Mouse (Mus musculus) neural tube, embryonic 11.5 days (tissue): ENCODE measurements around the gene Unc13a. TPM values are rescaled to one million over a fixed set of nuclear protein-coding genes. Genes with fewer than 3 reads are reported as not detected.

Source experiments
- ATAC-seq: fragments of 200-750 bp; cut with Nextera tagmentation; 2 replicates; pipeline ENCODE4 v1.8.0; 2017; ENCODE audit warnings: moderate number of reproducible peaks, mild to moderate bottlenecking, moderate TSS enrichment, moderate library complexity; ENCODE audit not compliant: insufficient read depth, low FRiP score, low TSS enrichment
- DNase-seq: peaks from one replicate; pipeline ENCODE4 v3.0.0-alpha.2; 2015; ENCODE audit warnings: low spot score
- H3K27ac ChIP-seq: fragments of 300-500 bp; sonication (generic); 2 replicates; pipeline ENCODE4 v1.5.1; 2014; ENCODE audit warnings: low read depth, mild to moderate bottlenecking, low read length
- H3K27me3 ChIP-seq: fragments of 300-500 bp; sonication (generic); 2 replicates; pipeline ENCODE4 v1.6.1; 2014; ENCODE audit warnings: mild to moderate bottlenecking, low read length, mixed read lengths; ENCODE audit not compliant: control insufficient read depth, insufficient read depth
- H3K36me3 ChIP-seq: fragments of 300-500 bp; sonication (generic); 2 replicates; pipeline ENCODE4 v1.6.1; 2014; ENCODE audit warnings: mild to moderate bottlenecking, low read length, moderate library complexity, mixed read lengths; ENCODE audit not compliant: control insufficient read depth, insufficient read depth
- H3K4me1 ChIP-seq: fragments of 300-500 bp; sonication (generic); 2 replicates; pipeline ENCODE4 v1.6.1; 2014; ENCODE audit warnings: low read length, mixed read lengths; ENCODE audit not compliant: control insufficient read depth, insufficient read depth
- H3K4me2 ChIP-seq: fragments of 300-500 bp; sonication (generic); 2 replicates; pipeline ENCODE4 v1.6.1; 2014; ENCODE audit warnings: low read depth, mild to moderate bottlenecking, moderate library complexity
- H3K4me3 ChIP-seq: fragments of 300-500 bp; sonication (generic); 2 replicates; pipeline ENCODE4 v1.5.1; 2014; ENCODE audit warnings: low read depth, low read length
- H3K9ac ChIP-seq: fragments of 300-500 bp; sonication (generic); 2 replicates; pipeline ENCODE4 v1.6.1; 2014; ENCODE audit warnings: mild to moderate bottlenecking, low read length
- H3K9me3 ChIP-seq: fragments of 300-500 bp; sonication (generic); 2 replicates; pipeline ENCODE4 v1.6.1; 2016; ENCODE audit warnings: low read length; ENCODE audit not compliant: control insufficient read depth
- WGBS: fragments of 180-500 bp; shearing (Covaris S2); extraction: QIAGEN DNeasy Blood & Tissue Kit; methylation state at CpG from one replicate; pipeline ENCODE4 v1.1.7; 2014; 5-methylcytosine and 5-hydroxymethylcytosine counted together
- polyA plus RNA-seq: library from polyadenylated mRNA; unstranded; fragments of >200 nt; fragmentation: Nextera tagmentation; extraction: Ambion mirVana; gene quantifications from 2 replicates; pipeline ENCODE4 v1.2.1, GENCODE M21; 2014

The Unc13a gene
- polyA plus RNA-seq, 1 experiment from 2014 or later: 7.7 TPM

DNA sequence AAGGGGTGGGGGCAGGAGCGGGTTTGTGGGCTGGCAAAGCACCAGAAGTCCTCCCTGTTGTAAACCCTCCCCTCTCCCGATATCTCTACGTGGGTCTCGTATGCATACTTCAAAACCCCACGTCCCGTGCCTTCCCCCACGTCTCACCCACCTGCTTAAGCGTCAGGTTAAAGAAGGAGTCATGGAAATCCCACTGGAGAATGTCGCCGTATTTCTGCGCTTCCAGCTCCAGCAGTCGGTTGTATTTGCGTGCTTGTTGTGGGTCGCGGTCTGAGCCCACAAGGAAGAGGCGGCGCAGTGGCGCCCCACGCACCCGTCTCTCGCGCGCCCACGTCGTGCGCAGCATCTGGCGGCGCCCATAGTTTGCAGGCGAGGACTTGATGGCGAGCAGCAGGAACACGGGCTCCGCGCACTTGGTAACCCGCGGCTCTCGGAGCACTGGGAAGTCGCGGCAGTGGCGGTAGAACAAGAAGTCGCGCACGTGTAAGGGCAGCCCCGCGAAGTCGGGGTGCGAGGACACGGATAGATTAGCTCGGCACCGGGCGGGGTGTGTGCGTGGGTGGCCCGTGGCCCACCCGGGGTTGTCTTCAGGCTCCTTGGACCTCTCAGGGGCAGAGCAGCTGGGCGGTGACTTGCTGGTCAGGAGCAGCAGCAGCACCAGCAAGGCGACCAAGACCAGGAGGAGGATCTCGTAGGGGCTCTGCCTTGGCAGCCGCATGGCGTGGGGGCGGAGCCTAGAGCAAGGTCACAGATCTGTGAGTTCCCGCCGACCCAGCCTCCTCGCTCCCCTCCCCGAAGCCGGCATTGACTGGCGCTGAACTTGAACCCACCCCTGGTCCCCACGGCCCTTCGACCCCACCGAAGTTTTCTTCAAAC lies 21.8 kb upstream of the Unc13a start:
- H3K4me2 ChIP-seq: no peak overlapping the region
- no peaks in the 10 kb centered on the region for H3K4me1 ChIP-seq
- no peak overlapping the region for H3K4me3 ChIP-seq
- no peaks in the 10 kb centered on the region for H3K36me3 ChIP-seq
- ATAC-seq (0 out of 2 replicates have a peak, but pooled peaks have one; percentile 27), DNase-seq (no peak)
- 10% methylated on average over 68 of the region's 68 CpGs for WGBS
- no peak overlapping the region for H3K27ac ChIP-seq
- H3K9me3 ChIP-seq: no peaks in the 10 kb centered on the region
- H3K9ac ChIP-seq: no peak overlapping the region
- H3K27me3 ChIP-seq: peaks cover 74% of the 10 kb centered on the region

GRCm38 (mm10) chr8:71692509-71692908 lies 21.0 kb upstream of the Unc13a start:
- 3% methylated on average over 30 of the region's 30 CpGs for WGBS
- H3K36me3 ChIP-seq: no peaks in the 10 kb centered on the region
- DNase-seq: no peak
- H3K9me3 ChIP-seq: no peaks in the 10 kb centered on the region
- H3K9ac ChIP-seq: no peak overlapping the region
- no peak overlapping the region for H3K4me3 ChIP-seq
- no peak overlapping the region for H3K4me2 ChIP-seq
- no peak overlapping the region for H3K27ac ChIP-seq
- ATAC-seq: no peak
- no peaks in the 10 kb centered on the region for H3K4me1 ChIP-seq
- peaks cover 83% of the 10 kb centered on the region for H3K27me3 ChIP-seq

GRCm38 (mm10) chr8:71689028-71689427 lies 17.5 kb upstream of the Unc13a start, which contains the start of gene Insl3:
Gene Insl3, plus strand, starts transcription at chr8:71689214.
- Histone ChIP-seq H3K27ac (no peak within 1 kb of the TSS), H3K4me1 (peaks cover 3% of the 10 kb centered on the region), H3K4me3 (no peak within 1 kb of the TSS), H3K36me3 (no peaks in the 10 kb centered on the region), H3K9me3 (no peaks in the 10 kb centered on the region), H3K9ac (no peak within 1 kb of the TSS), H3K4me2 (no peak within 1 kb of the TSS), H3K27me3 (peaks cover 100% of the 10 kb centered on the region)
- ATAC-seq (no peak), DNase-seq (no peak)
- WGBS: 2% methylated on average over 33 of the region's 33 CpGs

DNA sequence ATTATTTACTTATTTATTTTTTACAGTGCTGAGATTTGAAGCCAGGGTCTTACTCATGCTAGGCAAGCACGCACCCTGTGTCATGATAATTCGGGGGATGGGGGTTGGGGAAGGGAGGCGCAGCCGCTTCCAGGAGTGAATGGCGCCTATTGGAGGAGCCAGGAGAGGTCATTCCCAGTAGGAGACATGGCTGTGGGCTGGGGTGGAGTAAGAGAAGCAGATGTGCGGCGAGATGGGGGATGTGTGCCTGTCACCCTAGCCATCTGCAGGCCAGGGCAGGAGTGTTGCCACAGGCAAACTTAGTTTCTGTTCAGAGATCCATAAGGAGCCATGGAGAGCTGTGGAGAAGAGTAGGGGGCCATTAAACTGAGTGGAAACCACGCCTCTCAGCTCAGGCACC lies 16.1 kb upstream of the Unc13a start:
- no peak overlapping the region for H3K4me3 ChIP-seq
- peaks cover 3% of the 10 kb centered on the region for H3K4me1 ChIP-seq
- WGBS: under 1% methylated on average over 8 of the region's 8 CpGs

DNA sequence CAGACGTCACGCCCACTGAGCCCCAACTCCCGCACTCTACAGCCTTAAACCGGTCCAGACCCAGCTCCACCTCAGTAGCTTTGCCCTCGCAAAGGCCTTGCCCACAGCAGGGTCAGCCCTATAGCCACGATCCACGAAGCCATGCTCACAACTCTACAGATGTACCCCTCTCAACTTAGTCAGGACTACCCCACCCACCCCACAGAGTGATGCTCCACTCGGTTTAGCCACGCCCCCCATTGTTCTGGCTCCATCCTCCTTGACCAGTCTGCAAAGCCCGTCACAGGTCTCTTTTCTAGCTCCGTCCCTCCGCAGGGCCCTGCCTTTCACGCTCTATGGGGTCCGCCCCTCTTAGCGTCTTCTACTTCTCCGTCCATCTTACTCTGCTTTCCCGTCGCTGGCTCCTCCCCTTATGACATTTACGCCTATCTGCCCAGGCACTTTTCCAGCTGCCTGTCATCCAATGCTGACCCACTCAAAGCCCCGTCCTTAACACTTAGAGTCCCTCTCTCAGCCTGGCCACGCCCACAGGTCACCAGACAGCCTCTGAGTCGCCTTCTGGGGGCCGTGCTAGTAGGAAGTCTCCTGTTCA lies 14.7 kb upstream of the Unc13a start:
- DNase-seq (no peak), ATAC-seq (0 out of 2 replicates have a peak, but pooled peaks have one; percentile 33)
- Histone ChIP-seq H3K9me3 (no peaks in the 10 kb centered on the region), H3K36me3 (no peaks in the 10 kb centered on the region), H3K4me2 (peak overlapping the region; percentile 4), H3K4me3 (peak overlapping the region; percentile 6; the same call in 1 of the 2 replicates), H3K27ac (no peak overlapping the region), H3K9ac (no peak overlapping the region), H3K4me1 (peaks cover 3% of the 10 kb centered on the region), H3K27me3 (peaks cover 100% of the 10 kb centered on the region)
- WGBS: under 1% methylated on average over 23 of the region's 23 CpGs

More for the DNA sequence above, 16.1 kb upstream of the Unc13a start:
- Histone ChIP-seq H3K4me2 (no peak overlapping the region), H3K27ac (no peak overlapping the region), H3K9me3 (no peaks in the 10 kb centered on the region), H3K9ac (no peak overlapping the region), H3K27me3 (peaks cover 100% of the 10 kb centered on the region), H3K36me3 (no peaks in the 10 kb centered on the region)
- ATAC-seq: no peak
- DNase-seq: no peak

- Histone ChIP-seq H3K4me3 (peak overlapping the region; percentile 8; the same call in 1 of the 2 replicates), H3K9me3 (no peaks in the 10 kb centered on the region), H3K27me3 (peaks cover 100% of the 10 kb centered on the region), H3K4me2 (peak overlapping the region; percentile 24), H3K36me3 (no peaks in the 10 kb centered on the region), H3K9ac (no peak overlapping the region), H3K27ac (no peak overlapping the region), H3K4me1 (peaks cover 3% of the 10 kb centered on the region)
- DNase-seq: no peak
- ATAC-seq: no peak
- WGBS: 2% methylated on average over 29 of the region's 29 CpGs
These were observed 14.0 kb upstream of the Unc13a start for GRCm38 (mm10) chr8:71685573-71685972.

DNA sequence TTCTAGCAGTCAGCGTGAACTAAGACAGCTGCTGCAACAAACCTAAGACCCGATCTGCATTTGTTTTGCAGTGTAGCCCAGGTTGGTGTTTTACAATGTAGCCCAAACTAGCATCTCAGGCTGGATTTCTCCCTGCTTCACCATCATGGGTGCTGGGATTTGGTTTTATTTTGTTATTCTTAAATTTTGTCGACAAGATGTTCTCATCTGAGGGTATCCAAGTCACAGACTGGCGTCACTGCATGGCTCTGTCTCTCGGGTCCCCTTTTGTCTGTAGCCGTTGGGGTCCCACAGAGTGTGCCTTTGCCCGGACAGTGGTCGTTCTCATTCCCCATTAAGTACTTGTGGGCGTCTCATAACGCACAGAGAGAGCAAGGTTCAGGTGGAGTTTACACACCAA lies 13.1 kb upstream of the Unc13a start:
- H3K27ac ChIP-seq: no peak overlapping the region
- no peak overlapping the region for H3K4me3 ChIP-seq
- no peaks in the 10 kb centered on the region for H3K9me3 ChIP-seq
- peaks cover 100% of the 10 kb centered on the region for H3K27me3 ChIP-seq
- no peak overlapping the region for H3K4me2 ChIP-seq
- H3K9ac ChIP-seq: no peak overlapping the region
- ATAC-seq: no peak
- no peaks in the 10 kb centered on the region for H3K36me3 ChIP-seq
- peaks cover 3% of the 10 kb centered on the region for H3K4me1 ChIP-seq
- no peak for DNase-seq
- WGBS: 13% methylated on average over 10 of the region's 10 CpGs

- no peaks in the 10 kb centered on the region for H3K9me3 ChIP-seq
These were observed 11.3 kb upstream of the Unc13a start for GRCm38 (mm10) chr8:71682832-71683231.

More at GRCm38 (mm10) chr8:71682832-71683231, 11.3 kb upstream of the Unc13a start:
- H3K9ac ChIP-seq: no peak overlapping the region
- DNase-seq: no peak
- peaks cover 3% of the 10 kb centered on the region for H3K4me1 ChIP-seq
- ATAC-seq: no peak
- WGBS: 51% methylated on average over 12 of the region's 12 CpGs
- H3K4me3 ChIP-seq: no peak overlapping the region
- peaks cover 100% of the 10 kb centered on the region for H3K27me3 ChIP-seq
- H3K27ac ChIP-seq: no peak overlapping the region
- no peaks in the 10 kb centered on the region for H3K36me3 ChIP-seq
- no peak overlapping the region for H3K4me2 ChIP-seq
